Mouse (Mus musculus) ES-E14 (cell line): ENCODE results near the gene Glp1r.

Experiments used
- CHD2 ChIP-seq: IDR thresholded peaks from 2 replicates; pipeline ENCODE4 v1.6.1; 2014; ENCODE audit warnings: mild to moderate bottlenecking, low read depth, low read length, inconsistent platforms
- HCFC1 ChIP-seq: IDR thresholded peaks from 2 replicates; pipeline ENCODE4 v1.6.1; 2012; ENCODE audit warnings: low read length, inconsistent platforms, borderline replicate concordance; ENCODE audit not compliant: insufficient read depth
- MAFK ChIP-seq: IDR thresholded peaks from 2 replicates; pipeline ENCODE4 v1.6.1; 2014; ENCODE audit warnings: mild to moderate bottlenecking, low read depth, low read length, inconsistent platforms; ENCODE audit not compliant: insufficient read depth
- ZC3H11A ChIP-seq: IDR thresholded peaks from 2 replicates; pipeline ENCODE4 v1.6.1; 2012; ENCODE audit warnings: low read depth, mild to moderate bottlenecking, inconsistent platforms, low read length, borderline replicate concordance
- ZNF384 ChIP-seq: IDR thresholded peaks from 2 replicates; pipeline ENCODE4 v1.6.1; 2012; ENCODE audit warnings: low read depth, low read length, inconsistent platforms

DNA sequence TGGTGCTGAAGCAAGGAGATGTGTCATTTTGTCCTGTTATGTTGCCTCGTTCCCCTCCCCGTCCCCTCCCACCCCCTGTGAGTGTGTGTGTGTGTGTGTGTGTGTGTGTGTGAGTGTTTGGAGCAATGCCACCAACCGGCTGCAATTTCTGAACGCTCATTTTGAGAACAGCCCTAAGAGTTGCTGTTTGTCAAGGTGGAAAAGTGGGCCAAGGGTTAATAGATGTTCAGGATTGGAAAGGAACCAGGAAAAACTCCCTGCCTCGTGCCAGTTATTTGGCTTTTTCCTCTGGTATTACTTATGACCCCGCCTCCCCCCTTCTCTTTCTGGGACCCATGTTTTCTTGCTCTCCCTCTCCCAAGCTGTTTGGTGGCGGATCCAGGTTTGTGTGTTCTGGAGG, 41.0 kb upstream of the Glp1r start:
- TF ChIP-seq CHD2 (no peak), HCFC1 (no peak), ZC3H11A (no peak), ZNF384 (no peak), MAFK (no peak)
